Mouse (Mus musculus) cerebellum, adult 2 months (tissue): Measurements from ENCODE around the gene Ift140.

Experiments
- CTCF ChIP-seq: fragments of 200-500 bp; IDR thresholded peaks from 2 replicates; pipeline ENCODE4 v1.5.1; 2011; ENCODE audit warnings: low read depth, mild to moderate bottlenecking, control low read depth, low read length, moderate library complexity, borderline replicate concordance; ENCODE audit not compliant: insufficient read depth
- POLR2A ChIP-seq: fragments of 200-500 bp; IDR thresholded peaks from 2 replicates; pipeline ENCODE4 v1.6.1; 2011; ENCODE audit warnings: low read length, control low read depth, borderline replicate concordance; ENCODE audit not compliant: insufficient read depth

DNA sequence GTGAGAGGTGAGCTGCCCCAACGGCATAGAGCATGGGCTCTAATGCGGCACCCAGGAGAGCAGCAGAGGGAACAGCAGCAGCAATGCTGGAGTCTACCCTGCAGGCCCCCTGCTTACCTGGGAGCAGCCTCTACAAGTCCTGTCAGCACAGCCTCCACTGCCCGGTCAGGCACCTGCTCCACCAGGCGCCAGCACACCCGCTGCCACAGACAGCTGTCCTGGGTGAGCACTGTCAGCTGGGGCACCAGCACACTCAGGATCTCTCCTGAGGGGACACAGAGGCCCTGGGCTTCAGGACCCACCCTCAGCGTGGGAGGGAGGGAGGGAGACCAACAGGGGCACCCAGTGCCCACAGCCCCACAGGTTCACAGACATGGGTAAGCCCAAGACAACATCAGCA, 94.7 kb downstream of the Ift140 start:
- TF ChIP-seq POLR2A: no peak
- TF ChIP-seq CTCF: no peak
